Mouse (Mus musculus): ENCODE results near the gene Pom121.

DNA sequence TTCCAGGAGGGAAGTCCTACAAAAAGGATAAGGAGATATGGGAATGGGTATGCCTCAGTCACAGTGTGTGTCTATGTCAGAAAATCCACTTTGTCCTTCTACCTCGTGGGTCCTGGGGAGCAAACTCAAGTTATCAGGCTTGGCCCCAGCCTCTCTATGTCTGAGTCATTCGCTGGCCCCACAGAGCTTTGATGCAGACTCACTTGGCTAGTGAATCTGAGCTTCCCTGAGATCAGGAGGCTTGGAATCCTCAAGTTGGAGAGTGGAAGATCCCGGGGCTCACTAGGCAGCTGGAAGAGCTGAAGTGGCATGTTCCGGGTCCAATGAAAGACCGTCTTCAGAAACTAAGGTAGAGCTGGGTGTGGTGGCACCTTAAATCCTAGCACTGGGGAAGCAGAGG lies 64.1 kb downstream of the Pom121 start:
- no peak for TF ChIP-seq CTCF (IDR thresholded peaks at IDR 0.05; ENCODE audit: low read depth, low read length)
- no peak for TF ChIP-seq POLR2A (IDR thresholded peaks at IDR 0.05; ENCODE audit: borderline replicate concordance, low read depth, low read length)

Data from bone marrow macrophage, adult 2 months (primary cell).